Mouse (Mus musculus) C2C12 (cell line): ENCODE data around the gene Fkbp7. TPM values are rescaled to one million over a fixed set of nuclear protein-coding genes. Genes with fewer than 3 reads are reported as not detected.
A peak's percentile ranks its signal among the peaks of the same experiment; 100 is the strongest.

Experiments used
- H3K27me3 ChIP-seq: one replicate; pipeline ENCODE4 v1.6.1; 2011; ENCODE audit not compliant: control insufficient read depth, insufficient read depth, insufficient read length
- H3K36me3 ChIP-seq: one replicate; pipeline ENCODE4 v1.6.1; 2011; ENCODE audit not compliant: control insufficient read depth, insufficient read depth
- H3K4me3 ChIP-seq: one replicate; pipeline ENCODE4 v1.5.1; 2011; ENCODE audit warnings: mild to moderate bottlenecking, control low read depth; ENCODE audit not compliant: poor library complexity, insufficient read depth, severe bottlenecking
- H3K79me2 ChIP-seq: one replicate; pipeline ENCODE4 v1.6.1; 2011; ENCODE audit not compliant: control insufficient read depth, insufficient read depth
- H3K79me3 ChIP-seq: one replicate; pipeline ENCODE4 v1.6.1; 2011; ENCODE audit warnings: low read depth, control low read depth
- H3ac ChIP-seq: one replicate; pipeline ENCODE3; 2011; ENCODE audit warnings: low read depth; ENCODE audit not compliant: control insufficient read depth, insufficient read length
- CEBPB ChIP-seq: IDR thresholded peaks from one replicate; pipeline ENCODE4 v1.6.1; 2011; ENCODE audit warnings: low read depth, mild to moderate bottlenecking, control low read depth, moderate library complexity
- CTCF ChIP-seq: IDR thresholded peaks from one replicate; pipeline ENCODE4 v1.5.1; 2011; ENCODE audit not compliant: control insufficient read depth, insufficient read depth, insufficient read length
- FOSL1 ChIP-seq: IDR thresholded peaks from one replicate; pipeline ENCODE4 v1.8.0; 2011; ENCODE audit warnings: mild to moderate bottlenecking, low read length; ENCODE audit not compliant: poor library complexity, insufficient read depth, severe bottlenecking
- MAX ChIP-seq: IDR thresholded peaks from one replicate; pipeline ENCODE4 v1.6.1; 2011; ENCODE audit warnings: mild to moderate bottlenecking, control low read depth
- MYOD1 ChIP-seq: IDR thresholded peaks from one replicate; pipeline ENCODE4 v1.6.1; 2011; ENCODE audit warnings: low read depth; ENCODE audit not compliant: control insufficient read depth, insufficient read length
- MYOG ChIP-seq: IDR thresholded peaks from one replicate; pipeline ENCODE4 v1.6.1; 2011; ENCODE audit not compliant: control insufficient read depth, insufficient read length; ENCODE audit errors: extremely low read depth
- USF1 ChIP-seq: IDR thresholded peaks from one replicate; pipeline ENCODE4 v1.6.1; 2011; ENCODE audit warnings: low read depth, mild to moderate bottlenecking, control low read depth, moderate library complexity
- polyA plus RNA-seq: library from polyadenylated mRNA; unstranded; fragments of >200 nt; fragmentation: generic; extraction: Trizol; gene quantifications from one replicate; pipeline ENCODE4 v1.2.1, GENCODE M21; 2012; ENCODE audit warnings: missing spikeins

Fkbp7 gene
- polyA plus RNA-seq, 1 experiment, result 36.5 TPM

- peaks cover 42% of the 10 kb centered on the region for H3K79me2 ChIP-seq
- H3K27me3 ChIP-seq, result no peaks in the 10 kb centered on the region
- H3K79me3 ChIP-seq, result peaks cover 30% of the 10 kb centered on the region
- no peak overlapping the region for H3ac ChIP-seq
- peak overlapping the region; percentile 40 for H3K4me3 ChIP-seq
- peaks cover 8% of the 10 kb centered on the region for H3K36me3 ChIP-seq
- TF ChIP-seq CEBPB (no peak), FOSL1 (no peak), MYOG (no peak), MYOD1 (no peak), MAX (no peak), USF1 (no peak), CTCF (no peak)
Measured at GRCm38 (mm10) chr2:76673472-76674081, 661 bp upstream of the Fkbp7 start.

- peaks cover 29% of the 10 kb centered on the region for H3K79me2 ChIP-seq
- TF ChIP-seq FOSL1 (no peak), USF1 (no peak), MYOG (no peak), MYOD1 (no peak), MAX (no peak), CEBPB (no peak), CTCF (no peak)
Measured at GRCm38 (mm10) chr2:76672134-76672745, 676 bp downstream of the Fkbp7 start.

GRCm38 (mm10) chr2:76671641-76672040, 1.3 kb downstream of the Fkbp7 start:
- peaks cover 11% of the 10 kb centered on the region for H3K79me3 ChIP-seq
- peaks cover 23% of the 10 kb centered on the region for H3K79me2 ChIP-seq
- H3K4me3 ChIP-seq, result no peak overlapping the region
- no peaks in the 10 kb centered on the region for H3K36me3 ChIP-seq
- TF ChIP-seq USF1 (no peak), CTCF (no peak), MYOG (no peak), FOSL1 (no peak), CEBPB (no peak), MYOD1 (no peak), MAX (no peak)
- H3ac ChIP-seq, result no peak overlapping the region
- H3K27me3 ChIP-seq, result no peaks in the 10 kb centered on the region

More at GRCm38 (mm10) chr2:76672134-76672745, 676 bp downstream of the Fkbp7 start:
- peaks cover 17% of the 10 kb centered on the region for H3K79me3 ChIP-seq
- no peaks in the 10 kb centered on the region for H3K27me3 ChIP-seq
- peak overlapping the region; percentile 48 for H3ac ChIP-seq
- peak overlapping the region; percentile 40 for H3K4me3 ChIP-seq
- no peaks in the 10 kb centered on the region for H3K36me3 ChIP-seq

DNA sequence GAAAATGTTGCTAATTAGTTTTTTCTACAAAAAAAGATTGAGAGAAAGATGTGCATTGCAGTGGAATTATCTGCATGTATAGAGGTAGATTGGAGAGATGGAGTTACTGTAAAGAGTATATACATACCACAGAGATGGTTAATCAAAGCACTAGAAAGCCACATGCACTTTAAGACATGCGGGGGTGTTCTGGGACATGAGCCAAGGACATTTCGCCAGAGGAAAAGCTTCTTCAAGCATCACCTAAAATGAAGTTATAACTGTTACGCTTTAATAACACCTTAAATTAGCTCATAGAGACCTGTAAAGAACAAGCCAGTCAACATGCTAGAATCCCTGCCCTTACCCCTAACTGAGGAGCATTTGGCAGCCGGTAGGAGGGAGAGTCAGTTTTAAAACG, 5.7 kb downstream of the Fkbp7 start:
- H3K79me3 ChIP-seq, result no peaks in the 10 kb centered on the region
- no peak overlapping the region for H3ac ChIP-seq
- no peaks in the 10 kb centered on the region for H3K27me3 ChIP-seq
- TF ChIP-seq MYOG (no peak), FOSL1 (no peak), CTCF (no peak), CEBPB (no peak), MYOD1 (no peak), USF1 (no peak), MAX (no peak)
- H3K79me2 ChIP-seq, result peaks cover 5% of the 10 kb centered on the region
- H3K36me3 ChIP-seq, result peaks cover 21% of the 10 kb centered on the region
- H3K4me3 ChIP-seq, result no peak overlapping the region

DNA sequence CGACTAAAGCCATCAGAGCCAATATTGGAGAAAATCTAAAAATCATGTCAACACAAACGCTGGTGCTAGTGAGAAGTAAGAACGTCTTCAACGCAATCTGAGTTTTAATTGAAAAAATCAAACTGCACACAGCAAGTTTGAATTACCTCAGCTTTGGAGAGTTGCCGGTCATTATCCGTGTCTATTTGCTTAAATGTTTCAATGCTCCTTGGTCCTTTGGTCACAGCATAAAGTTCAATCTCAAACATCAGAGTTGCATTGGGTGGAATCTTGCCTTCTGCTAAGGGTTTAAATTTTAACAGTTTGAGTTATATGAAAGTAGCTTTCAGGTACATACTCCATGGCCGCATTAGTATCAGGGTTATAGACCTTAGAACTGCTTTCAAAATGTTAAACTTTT, 7.4 kb downstream of the Fkbp7 start:
- Histone ChIP-seq H3K79me2 (no peaks in the 10 kb centered on the region), H3K27me3 (no peaks in the 10 kb centered on the region), H3K4me3 (no peak overlapping the region), H3K79me3 (no peaks in the 10 kb centered on the region), H3ac (no peak overlapping the region), H3K36me3 (peaks cover 21% of the 10 kb centered on the region)
- TF ChIP-seq MYOD1, result no peak
- TF ChIP-seq CTCF, result no peak
- TF ChIP-seq CEBPB, result no peak
- no peak for TF ChIP-seq MYOG
- TF ChIP-seq MAX, result no peak
- TF ChIP-seq FOSL1, result no peak
- TF ChIP-seq USF1, result no peak

DNA sequence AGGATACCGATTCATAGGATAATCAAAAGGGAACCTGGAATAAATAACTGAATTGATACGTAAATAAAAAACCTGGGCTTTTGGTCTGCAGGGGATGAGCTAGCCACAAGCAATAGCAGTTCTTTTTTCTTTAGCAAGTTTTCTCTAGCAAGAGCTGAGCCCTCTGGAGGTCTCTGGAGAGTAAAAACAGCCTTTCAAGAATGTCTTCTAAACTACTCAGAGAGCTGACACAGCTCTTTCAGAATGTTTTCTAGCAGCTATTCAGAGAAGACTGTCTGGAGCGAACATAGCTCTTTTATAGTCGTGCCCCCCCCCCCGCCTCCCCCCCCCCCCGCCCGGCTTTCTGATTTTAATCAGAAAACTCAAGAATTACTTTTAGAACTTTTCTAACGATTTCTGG, 13.5 kb downstream of the Fkbp7 start:
- H3ac ChIP-seq, result no peak overlapping the region
- H3K4me3 ChIP-seq, result no peak overlapping the region
- no peaks in the 10 kb centered on the region for H3K27me3 ChIP-seq
- H3K36me3 ChIP-seq, result peaks cover 8% of the 10 kb centered on the region
- H3K79me2 ChIP-seq, result no peaks in the 10 kb centered on the region
- no peak for TF ChIP-seq USF1
- no peak for TF ChIP-seq CEBPB
- TF ChIP-seq FOSL1, result no peak
- TF ChIP-seq MYOG, result no peak
- TF ChIP-seq MAX, result no peak
- no peak for TF ChIP-seq MYOD1
- TF ChIP-seq CTCF, result no peak
- no peaks in the 10 kb centered on the region for H3K79me3 ChIP-seq
